Mouse (Mus musculus) heart, postnatal 25 days (tissue): ENCODE measurements around the gene Tdrd7. TPM values are rescaled to one million over a fixed set of nuclear protein-coding genes. Genes with fewer than 3 reads are reported as not detected.

Experiments
- DNase-seq: peaks from one replicate; pipeline ENCODE4 v3.0.0; 2022; ENCODE audit warnings: low spot score
- intact Hi-C: fragments of 180-260 bp; cut with DNase I; formaldehyde crosslinking; loops from one replicate; pipeline ENCODE4 v1.15.1; 2025
- total RNA-seq, 2 experiments: library from RNA; stranded (reverse); gene quantifications; 2 replicates each; pipeline ENCODE4 v1.2.3; 2021

The Tdrd7 gene
- total RNA-seq: 10 to 100 TPM in 1 of 2 experiments, 1 to 10 TPM in 1; 9.7 to 11.7 TPM

- no peak for DNase-seq
- intact Hi-C loops: no loop called here
Observed at GRCm38 (mm10) chr4:45964771-45965439, at the start of gene Tdrd7. Tdrd7 (plus strand) TSS chr4:45965334.

DNA sequence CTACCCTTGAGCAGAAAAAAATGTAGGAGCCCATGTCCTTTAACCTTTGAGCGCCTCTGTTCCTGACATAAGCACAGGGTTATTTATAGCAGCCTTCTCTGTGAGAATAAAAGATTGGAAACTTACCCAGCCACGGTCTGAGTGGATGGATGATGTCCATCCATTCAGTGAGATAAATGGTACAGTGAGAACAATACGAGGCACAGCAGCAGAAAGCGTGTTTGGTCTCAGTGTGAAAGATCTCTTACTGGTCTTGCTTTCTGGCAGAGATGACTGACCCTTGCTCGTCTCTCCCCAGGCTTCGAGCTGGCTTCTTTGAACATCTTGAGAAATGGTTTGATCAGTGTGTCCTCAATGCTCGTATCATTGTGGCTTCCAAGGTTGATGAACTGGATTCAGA lies 48.0 kb upstream of the Tdrd7 start:
- intact Hi-C loops: no loop called here
- no peak for DNase-seq

GRCm38 (mm10) chr4:45921663-45922435 lies 43.3 kb upstream of the Tdrd7 start:
- DNase-seq: no peak
- intact Hi-C loops: no loop called here

DNA sequence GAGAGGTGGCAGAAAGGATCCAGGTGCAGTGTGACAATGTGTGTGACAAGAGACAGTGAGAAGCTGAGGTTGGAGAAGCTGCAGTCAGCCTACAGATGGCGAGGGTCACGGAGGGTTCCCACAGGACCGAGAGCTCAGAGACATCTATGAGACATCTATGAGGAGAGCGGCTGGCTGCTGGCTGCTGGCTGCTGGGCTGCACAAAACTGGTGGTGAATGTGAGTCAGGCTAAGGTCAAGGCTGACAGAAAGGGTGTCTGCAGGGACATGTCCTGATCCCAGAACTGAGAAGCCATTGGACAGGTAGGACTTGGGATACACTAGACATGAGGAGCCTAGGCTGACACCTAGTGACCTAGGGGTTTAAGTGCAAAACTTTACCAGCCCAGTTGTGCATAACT lies 41.1 kb upstream of the Tdrd7 start:
- intact Hi-C loops: no loop called here
- DNase-seq: no peak

GRCm38 (mm10) chr4:45928561-45928960 lies 36.6 kb upstream of the Tdrd7 start:
- DNase-seq: no peak
- intact Hi-C loops: no loop called here

DNA sequence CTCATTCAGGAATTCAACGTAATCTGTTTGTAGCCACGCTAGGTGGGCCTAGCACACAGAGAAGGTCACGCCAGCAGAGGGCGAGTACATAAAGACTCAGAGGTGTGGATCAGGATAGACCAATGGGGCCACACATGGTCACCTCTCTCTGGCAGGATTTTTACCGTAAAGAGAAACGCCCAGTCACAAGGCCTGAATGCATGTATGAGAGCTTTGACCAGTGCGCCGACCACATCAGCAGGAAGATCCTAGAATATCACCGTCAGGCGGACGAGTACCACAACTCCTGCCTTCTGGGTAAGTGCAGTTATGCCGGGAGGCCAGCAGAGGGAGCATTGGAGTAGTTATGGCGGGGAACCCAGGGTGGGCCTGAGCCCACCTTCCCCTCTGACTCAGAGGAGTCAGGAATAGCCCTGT lies 23.5 kb upstream of the Tdrd7 start:
- intact Hi-C loops: loop anchor here (2.0 kb wide), 2 partner anchors 89 to 185 kb away; no protein-coding TSS in a partner anchor

DNA sequence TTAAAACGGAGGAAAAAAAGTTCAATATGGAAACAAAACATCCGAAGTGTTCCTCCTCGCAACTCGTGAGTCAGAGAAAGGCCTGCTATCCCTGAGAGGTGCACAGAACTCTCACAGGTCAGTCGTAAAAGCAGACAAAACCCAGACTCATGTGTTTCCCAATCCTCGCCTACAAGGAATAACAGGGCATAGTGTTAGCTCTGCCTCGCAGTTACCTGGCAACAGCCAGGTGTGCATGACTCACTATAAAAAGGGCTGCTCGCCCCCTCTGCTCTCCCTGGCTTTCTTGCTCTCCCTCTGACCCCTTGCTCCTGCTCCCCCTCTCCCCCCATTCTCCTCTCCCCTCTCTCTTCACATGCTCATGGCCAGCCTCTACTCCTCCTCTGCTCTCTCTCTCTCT lies 17.4 kb upstream of the Tdrd7 start:
- intact Hi-C loops: no loop called here
- no peak for DNase-seq

More for the DNA sequence above, 23.5 kb upstream of the Tdrd7 start:
- DNase-seq: no peak

DNA sequence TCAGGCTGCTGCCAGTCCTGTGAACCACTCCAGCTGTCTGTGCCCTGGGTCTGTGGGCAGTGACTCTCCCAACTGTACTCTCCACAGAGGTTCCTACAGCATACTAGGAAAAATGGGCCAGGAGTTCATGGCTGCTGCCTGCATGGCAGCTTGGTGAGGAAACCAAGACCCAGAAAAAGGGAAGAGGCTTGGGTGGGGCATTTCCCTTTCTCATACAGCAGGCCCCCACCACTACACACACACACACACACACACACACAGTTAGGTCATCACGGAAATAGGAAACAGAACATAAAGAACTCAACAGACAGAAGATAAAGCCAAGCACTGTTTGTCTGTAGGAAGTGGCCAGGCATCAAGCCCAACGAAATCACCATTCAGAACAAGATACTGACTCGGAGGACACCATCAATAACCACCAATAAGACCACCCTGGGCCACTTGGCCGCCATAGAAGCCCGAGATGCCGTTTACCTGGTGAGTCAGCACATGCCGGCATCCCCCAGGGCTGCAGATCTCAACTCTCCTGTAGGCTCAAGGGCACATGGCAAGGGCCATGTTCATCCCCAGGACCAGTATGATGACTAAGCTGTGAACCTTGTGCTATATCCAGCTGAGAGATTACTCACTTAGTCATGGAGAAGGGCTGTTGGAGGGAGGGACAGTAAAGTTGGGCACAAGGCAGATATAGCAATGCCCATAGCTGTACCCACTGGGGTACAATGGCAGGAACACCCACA lies 15.9 kb upstream of the Tdrd7 start:
- intact Hi-C loops: no loop called here
- DNase-seq: no peak

- intact Hi-C loops: no loop called here
- no peak for DNase-seq
Observed at GRCm38 (mm10) chr4:45951830-45952229, 13.3 kb upstream of the Tdrd7 start.

- intact Hi-C loops: no loop called here
- no peak for DNase-seq
Observed at GRCm38 (mm10) chr4:45953025-45953919, 11.9 kb upstream of the Tdrd7 start.

DNA sequence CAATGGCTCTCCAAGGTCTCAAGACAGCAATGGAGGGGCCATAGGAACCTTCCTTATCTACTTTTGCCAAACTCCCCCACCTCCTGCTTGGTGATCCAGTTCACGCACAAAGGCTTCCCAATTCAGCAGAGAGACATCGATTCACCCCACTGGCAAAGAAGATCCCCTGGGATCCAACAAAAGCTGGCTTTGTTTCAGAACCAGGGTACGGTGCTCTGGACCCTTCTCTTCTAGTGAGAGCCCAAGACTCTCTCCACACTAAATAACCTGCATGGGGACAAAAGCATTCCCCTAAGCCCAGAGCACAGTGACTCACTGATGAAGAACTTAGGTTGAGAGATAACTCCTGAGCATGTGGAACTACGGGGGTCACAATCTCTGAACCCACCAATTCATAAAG lies 9.9 kb upstream of the Tdrd7 start:
- DNase-seq: no peak
- intact Hi-C loops: no loop called here

DNA sequence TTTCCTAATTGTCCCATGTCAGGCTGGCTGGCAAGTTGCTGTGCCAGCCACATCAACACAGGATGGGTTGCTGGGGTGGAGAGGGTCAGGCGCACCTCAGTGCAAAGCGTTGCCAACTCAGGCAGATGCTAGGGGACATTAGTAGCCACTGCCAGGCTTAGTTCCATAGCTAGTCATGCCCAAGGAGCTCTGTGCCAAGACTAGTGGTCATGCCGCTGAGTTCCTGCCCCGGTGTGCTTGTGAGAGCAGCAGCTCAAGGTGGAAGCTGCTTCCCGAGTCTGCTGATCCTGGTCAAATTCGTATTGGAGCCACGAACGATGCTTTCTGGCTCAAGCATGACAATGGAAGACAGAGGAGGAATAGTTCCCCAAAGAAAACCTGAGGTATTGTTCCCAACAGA lies 9.0 kb upstream of the Tdrd7 start:
- intact Hi-C loops: no loop called here
- no peak for DNase-seq

GRCm38 (mm10) chr4:45956706-45957105 lies 8.4 kb upstream of the Tdrd7 start:
- intact Hi-C loops: no loop called here
- DNase-seq: no peak

DNA sequence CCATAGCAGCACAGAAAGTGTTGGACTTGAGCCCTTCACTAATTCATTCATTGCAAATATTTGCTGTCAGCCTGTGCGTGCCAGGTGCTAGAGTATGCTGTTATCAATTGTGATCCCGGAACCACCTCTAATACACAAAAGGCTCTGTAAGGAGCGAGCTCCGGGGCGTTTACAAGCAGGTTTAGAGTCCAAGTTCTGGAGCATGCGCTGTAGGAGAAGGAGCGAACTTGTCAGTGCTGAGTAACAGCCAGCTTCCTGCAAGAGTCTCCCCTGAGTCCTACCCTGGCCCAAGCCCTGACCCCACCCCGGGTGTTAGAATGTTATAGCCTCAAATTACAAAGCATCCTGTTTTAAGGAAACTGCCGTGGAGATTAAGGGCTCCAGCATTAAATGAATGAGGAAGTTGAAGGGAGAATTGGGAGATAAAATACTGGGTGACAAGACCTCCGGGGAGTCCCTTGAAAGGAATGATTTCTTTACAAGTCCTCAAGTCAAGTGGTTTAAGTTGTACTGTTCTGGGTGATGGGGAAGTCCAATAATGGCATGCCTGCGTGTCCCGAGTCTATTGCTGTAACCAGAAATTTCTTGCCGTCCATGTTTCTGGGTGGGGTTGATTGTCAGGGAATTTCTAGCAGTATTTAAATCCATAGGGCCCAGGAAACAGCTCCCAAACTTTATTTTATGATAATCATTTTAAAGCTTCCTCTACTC lies 758 bp downstream of the Tdrd7 start:
- intact Hi-C loops: no loop called here
- peak; percentile 38 for DNase-seq

DNA sequence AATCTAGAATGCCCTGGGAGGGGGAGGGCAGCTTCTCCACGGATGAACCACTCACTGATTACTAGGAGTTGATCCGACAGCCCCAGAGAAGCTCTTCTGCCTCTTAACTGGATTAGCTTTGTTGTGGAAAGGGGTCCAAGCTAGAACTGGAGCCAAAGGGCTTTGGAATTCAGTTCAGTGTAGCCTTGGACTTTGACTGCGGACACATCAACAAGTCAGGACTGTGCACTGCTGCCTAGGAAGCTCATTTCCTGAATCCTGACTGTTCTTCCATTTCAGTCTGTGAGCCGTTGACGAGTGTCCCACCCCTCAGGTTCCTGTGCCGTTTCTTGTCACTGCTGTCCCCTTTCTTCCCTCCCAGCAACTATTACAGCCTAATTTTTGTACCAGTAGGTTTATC lies 1.6 kb downstream of the Tdrd7 start:
- DNase-seq: no peak
- intact Hi-C loops: no loop called here

- DNase-seq: no peak
- intact Hi-C loops: no loop called here
Observed at GRCm38 (mm10) chr4:45967479-45968341, 2.6 kb downstream of the Tdrd7 start.

DNA sequence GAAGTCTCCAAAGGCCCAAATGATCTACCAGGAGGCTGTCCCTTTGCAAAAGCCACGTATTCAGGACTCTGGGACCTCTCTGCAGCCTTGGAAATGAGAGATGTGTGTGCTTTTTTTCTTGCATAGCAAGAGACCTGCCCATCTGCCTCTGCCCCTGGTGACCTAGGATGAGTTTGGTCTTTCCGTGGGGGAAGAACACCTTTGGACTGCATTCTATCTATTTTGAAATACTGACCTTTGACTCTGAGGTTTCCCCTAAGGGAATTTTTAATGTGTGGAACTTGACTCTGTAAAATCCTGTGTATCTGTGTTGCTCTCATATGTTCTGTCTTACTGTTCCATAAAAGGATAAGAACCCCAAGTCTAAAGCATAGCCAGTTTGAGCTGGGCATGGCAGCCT lies 3.9 kb downstream of the Tdrd7 start:
- no peak for DNase-seq

GRCm38 (mm10) chr4:45970048-45970560 lies 5.0 kb downstream of the Tdrd7 start:
- DNase-seq: no peak
- intact Hi-C loops: loop anchor here (5.0 kb wide), 1 partner anchor 57 kb away; no protein-coding TSS in a partner anchor

More for the DNA sequence above, 3.9 kb downstream of the Tdrd7 start:
- intact Hi-C loops: no loop called here
